Mouse (Mus musculus) cerebellum, adult 2 months (tissue): ENCODE measurements around the gene Glis3.

Experiments
- CTCF ChIP-seq: fragments of 200-500 bp; IDR thresholded peaks from 2 replicates; pipeline ENCODE4 v1.5.1; 2011; ENCODE audit warnings: low read depth, mild to moderate bottlenecking, control low read depth, low read length, moderate library complexity, borderline replicate concordance; ENCODE audit not compliant: insufficient read depth
- POLR2A ChIP-seq: fragments of 200-500 bp; IDR thresholded peaks from 2 replicates; pipeline ENCODE4 v1.6.1; 2011; ENCODE audit warnings: low read length, control low read depth, borderline replicate concordance; ENCODE audit not compliant: insufficient read depth

DNA sequence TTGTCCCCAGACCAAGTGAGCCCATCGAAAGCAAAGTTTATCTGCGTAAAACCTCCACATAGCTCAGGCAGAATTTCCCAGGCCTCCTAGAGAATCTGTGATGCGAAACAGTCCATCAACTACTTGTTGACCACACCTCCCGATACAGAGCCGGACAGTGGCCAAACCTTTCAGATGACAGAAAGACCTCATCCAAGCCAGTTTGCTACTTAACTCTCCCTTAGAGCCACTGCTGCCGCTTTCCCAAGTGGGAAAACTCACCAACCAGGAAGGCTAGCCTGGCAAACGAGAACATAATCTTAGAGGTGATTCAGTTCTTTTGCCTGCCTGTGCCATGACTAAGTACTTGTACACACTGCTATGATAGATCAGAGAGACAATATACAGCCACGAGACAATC, 121.2 kb downstream of the Glis3 start:
- TF ChIP-seq POLR2A (no peak), CTCF (no peak)
